Mouse (Mus musculus) neural tube, embryonic 14.5 days (tissue): Measurements from ENCODE around the gene Enox1. TPM values are rescaled to one million over a fixed set of nuclear protein-coding genes. Genes with fewer than 3 reads are reported as not detected.

Source experiments
- ATAC-seq: fragments of 200-750 bp; cut with Nextera tagmentation; 2 replicates; pipeline ENCODE4 v1.8.0; 2017; ENCODE audit warnings: low read depth, mild to moderate bottlenecking, moderate TSS enrichment, moderate library complexity
- H3K27ac ChIP-seq: fragments of 300-500 bp; sonication (generic); 2 replicates; pipeline ENCODE4 v1.5.1; 2014; ENCODE audit warnings: low read depth, mild to moderate bottlenecking, control low read depth, low read length, moderate library complexity, mixed read lengths
- H3K27me3 ChIP-seq: fragments of 300-500 bp; sonication (generic); 2 replicates; pipeline ENCODE4 v1.6.1; 2014; ENCODE audit warnings: low read length; ENCODE audit not compliant: control insufficient read depth, insufficient read depth
- H3K36me3 ChIP-seq: fragments of 300-500 bp; sonication (generic); 2 replicates; pipeline ENCODE4 v1.6.1; 2014; ENCODE audit warnings: low read length, mixed read lengths; ENCODE audit not compliant: control insufficient read depth, insufficient read depth
- H3K4me1 ChIP-seq: fragments of 300-500 bp; sonication (generic); 2 replicates; pipeline ENCODE4 v1.6.1; 2014; ENCODE audit warnings: low read length; ENCODE audit not compliant: control insufficient read depth, insufficient read depth
- H3K4me2 ChIP-seq: fragments of 300-500 bp; sonication (generic); 2 replicates; pipeline ENCODE4 v1.6.1; 2014; ENCODE audit warnings: mild to moderate bottlenecking, low read depth, low read length, control low read depth
- H3K4me3 ChIP-seq: fragments of 300-500 bp; sonication (generic); 2 replicates; pipeline ENCODE4 v1.5.1; 2014; ENCODE audit warnings: low read depth, low read length, control low read depth, mixed read lengths
- H3K9ac ChIP-seq: fragments of 300-500 bp; sonication (generic); replicated peaks from 2 replicates; pipeline ENCODE4 v1.6.1; 2014; ENCODE audit warnings: low read depth, mild to moderate bottlenecking, control low read depth, low read length, mixed read lengths
- H3K9me3 ChIP-seq: fragments of 300-500 bp; sonication (generic); 2 replicates; pipeline ENCODE4 v1.6.1; 2016; ENCODE audit warnings: low read length; ENCODE audit not compliant: control insufficient read depth
- WGBS: fragments of 180-500 bp; shearing (Covaris S2); extraction: QIAGEN DNeasy Blood & Tissue Kit; methylation state at CpG from one replicate; pipeline ENCODE4 v1.1.7; 2014; 5-methylcytosine and 5-hydroxymethylcytosine counted together
- polyA plus RNA-seq: library from polyadenylated mRNA; unstranded; fragments of >200 nt; fragmentation: Nextera tagmentation; extraction: Ambion mirVana; gene quantifications from 2 replicates; pipeline ENCODE4 v1.2.1, GENCODE M21; 2014

The Enox1 gene
- polyA plus RNA-seq, 1 experiment from 2014 or later, result 36.2 TPM

GRCm38 (mm10) chr14:77311456-77311855, 154.9 kb downstream of the Enox1 start:
- WGBS, result 84% methylated on average over 6 of the region's 6 CpGs
- Histone ChIP-seq H3K36me3 (no peaks in the 10 kb centered on the region), H3K9me3 (no peaks in the 10 kb centered on the region), H3K4me2 (no peak overlapping the region), H3K4me3 (no peak overlapping the region), H3K27ac (no peak overlapping the region), H3K4me1 (peaks cover 2% of the 10 kb centered on the region; the same call in 1 of the 2 replicates), H3K9ac (no peak overlapping the region), H3K27me3 (no peaks in the 10 kb centered on the region)
- no peak for ATAC-seq

- WGBS, result 92% methylated on average over 7 of the region's 7 CpGs
- H3K4me3 ChIP-seq, result no peak overlapping the region
- no peak for ATAC-seq
These were observed 162.8 kb downstream of the Enox1 start for GRCm38 (mm10) chr14:77319396-77319795.

GRCm38 (mm10) chr14:77324348-77324747, 167.8 kb downstream of the Enox1 start:
- Histone ChIP-seq H3K4me2 (no peak overlapping the region), H3K27ac (no peak overlapping the region), H3K9me3 (no peaks in the 10 kb centered on the region), H3K4me1 (no peaks in the 10 kb centered on the region), H3K9ac (no peak overlapping the region), H3K36me3 (no peaks in the 10 kb centered on the region), H3K27me3 (no peaks in the 10 kb centered on the region), H3K4me3 (no peak overlapping the region)
- no peak for ATAC-seq
- WGBS, result 96% methylated on average over 2 of the region's 2 CpGs

More at GRCm38 (mm10) chr14:77319396-77319795, 162.8 kb downstream of the Enox1 start:
- Histone ChIP-seq H3K27ac (no peak overlapping the region), H3K4me1 (no peaks in the 10 kb centered on the region), H3K4me2 (no peak overlapping the region), H3K9ac (no peak overlapping the region), H3K9me3 (no peaks in the 10 kb centered on the region), H3K27me3 (no peaks in the 10 kb centered on the region), H3K36me3 (no peaks in the 10 kb centered on the region)

- ATAC-seq, result no peak
These were observed 171.1 kb downstream of the Enox1 start for GRCm38 (mm10) chr14:77327693-77328092.

GRCm38 (mm10) chr14:77329791-77330190, 173.2 kb downstream of the Enox1 start:
- Histone ChIP-seq H3K27me3 (no peaks in the 10 kb centered on the region), H3K9ac (no peak overlapping the region), H3K4me3 (no peak overlapping the region), H3K27ac (no peak overlapping the region), H3K4me2 (no peak overlapping the region), H3K4me1 (no peaks in the 10 kb centered on the region), H3K9me3 (no peaks in the 10 kb centered on the region), H3K36me3 (no peaks in the 10 kb centered on the region)
- no peak for ATAC-seq

More at GRCm38 (mm10) chr14:77327693-77328092, 171.1 kb downstream of the Enox1 start:
- Histone ChIP-seq H3K9ac (no peak overlapping the region), H3K4me2 (no peak overlapping the region), H3K27me3 (no peaks in the 10 kb centered on the region), H3K9me3 (no peaks in the 10 kb centered on the region), H3K4me1 (no peaks in the 10 kb centered on the region), H3K27ac (no peak overlapping the region), H3K36me3 (no peaks in the 10 kb centered on the region), H3K4me3 (no peak overlapping the region)
- 81% methylated on average over 3 of the region's 3 CpGs for WGBS

- Histone ChIP-seq H3K36me3 (no peaks in the 10 kb centered on the region), H3K4me1 (no peaks in the 10 kb centered on the region), H3K9ac (no peak overlapping the region), H3K4me2 (no peak overlapping the region), H3K9me3 (no peaks in the 10 kb centered on the region), H3K27ac (no peak overlapping the region), H3K27me3 (no peaks in the 10 kb centered on the region), H3K4me3 (no peak overlapping the region)
- 78% methylated on average over 11 of the region's 11 CpGs for WGBS
- ATAC-seq, result no peak
These were observed 187.2 kb downstream of the Enox1 start for GRCm38 (mm10) chr14:77343662-77344340.

GRCm38 (mm10) chr14:77346296-77346695, 189.7 kb downstream of the Enox1 start:
- ATAC-seq, result no peak
- H3K27me3 ChIP-seq, result no peaks in the 10 kb centered on the region

GRCm38 (mm10) chr14:77351803-77352352, 195.3 kb downstream of the Enox1 start:
- 55% methylated on average over 2 of the region's 2 CpGs for WGBS
- Histone ChIP-seq H3K4me1 (no peaks in the 10 kb centered on the region), H3K4me2 (no peak overlapping the region), H3K9me3 (no peaks in the 10 kb centered on the region), H3K27ac (no peak overlapping the region), H3K36me3 (no peaks in the 10 kb centered on the region), H3K9ac (no peak overlapping the region), H3K4me3 (no peak overlapping the region), H3K27me3 (no peaks in the 10 kb centered on the region)
- ATAC-seq, result no peak

More at GRCm38 (mm10) chr14:77346296-77346695, 189.7 kb downstream of the Enox1 start:
- Histone ChIP-seq H3K36me3 (no peaks in the 10 kb centered on the region), H3K27ac (no peak overlapping the region), H3K9ac (no peak overlapping the region), H3K9me3 (no peaks in the 10 kb centered on the region), H3K4me1 (no peaks in the 10 kb centered on the region), H3K4me3 (no peak overlapping the region), H3K4me2 (no peak overlapping the region)
- WGBS, result 93% methylated on average over 3 of the region's 3 CpGs

GRCm38 (mm10) chr14:77362662-77363061, 206.1 kb downstream of the Enox1 start:
- WGBS, result 87% methylated on average over 4 of the region's 4 CpGs
- no peaks in the 10 kb centered on the region for H3K9me3 ChIP-seq
- H3K36me3 ChIP-seq, result no peaks in the 10 kb centered on the region
- no peak overlapping the region for H3K9ac ChIP-seq
- no peaks in the 10 kb centered on the region; the same call in 1 of the 2 replicates for H3K4me1 ChIP-seq
- no peaks in the 10 kb centered on the region for H3K27me3 ChIP-seq
- no peak for ATAC-seq
- no peak overlapping the region for H3K4me3 ChIP-seq
- H3K4me2 ChIP-seq, result no peak overlapping the region
- H3K27ac ChIP-seq, result no peak overlapping the region
